Mouse (Mus musculus): ENCODE results near the gene Fam192a.
A peak's percentile ranks its signal among the peaks of the same experiment; 100 is the strongest.

Gene Fam192a

GRCm38 (mm10) chr8:94601607-94602385, at the start of gene Fam192a, which contains the start of gene Rspry1:
Gene Fam192a (minus strand): TSS chr8:94601997.
Gene Rspry1 (plus strand): TSS chr8:94601937.
- DNase-seq (ENCODE audit: low spot score): peak; percentile 100

GRCm38 (mm10) chr8:94649496-94649895, 47.7 kb upstream of the Fam192a start:
- no peak for DNase-seq (ENCODE audit: low spot score)

- DNase-seq (ENCODE audit: low spot score): no peak
These were observed 44.4 kb upstream of the Fam192a start for GRCm38 (mm10) chr8:94646165-94646564.

- no peak for DNase-seq (ENCODE audit: low spot score)
These were observed 43.4 kb upstream of the Fam192a start for GRCm38 (mm10) chr8:94645202-94645601.

GRCm38 (mm10) chr8:94641938-94642337, 40.1 kb upstream of the Fam192a start:
- DNase-seq (ENCODE audit: low spot score): no peak

GRCm38 (mm10) chr8:94641183-94641582, 39.4 kb upstream of the Fam192a start:
- DNase-seq (ENCODE audit: low spot score): no peak

GRCm38 (mm10) chr8:94634211-94634610, 32.4 kb upstream of the Fam192a start:
- DNase-seq (ENCODE audit: low spot score): no peak

GRCm38 (mm10) chr8:94633564-94634194, 31.9 kb upstream of the Fam192a start:
- no peak for DNase-seq (ENCODE audit: low spot score)

- DNase-seq (ENCODE audit: low spot score): no peak
These were observed 23.1 kb upstream of the Fam192a start for GRCm38 (mm10) chr8:94624885-94625284.

- no peak for DNase-seq (ENCODE audit: low spot score)
These were observed 5.3 kb upstream of the Fam192a start for GRCm38 (mm10) chr8:94607064-94607463.

- DNase-seq (ENCODE audit: low spot score): no peak
These were observed 2.2 kb upstream of the Fam192a start for GRCm38 (mm10) chr8:94604030-94604429.

- DNase-seq (ENCODE audit: low spot score): peak; percentile 59
These were observed 804 bp upstream of the Fam192a start for GRCm38 (mm10) chr8:94602471-94603131.

GRCm38 (mm10) chr8:94601034-94601606, 677 bp downstream of the Fam192a start:
- peak; percentile 49 for DNase-seq (ENCODE audit: low spot score)

- DNase-seq (ENCODE audit: low spot score): peak; percentile 34
These were observed 1.3 kb downstream of the Fam192a start for GRCm38 (mm10) chr8:94600478-94600877.

GRCm38 (mm10) chr8:94594211-94594610, 7.6 kb downstream of the Fam192a start:
- peak; percentile 64 for DNase-seq (ENCODE audit: low spot score)

- no peak for DNase-seq (ENCODE audit: low spot score)
These were observed 10.1 kb downstream of the Fam192a start for GRCm38 (mm10) chr8:94591691-94592090.

GRCm38 (mm10) chr8:94584238-94584817, 17.5 kb downstream of the Fam192a start:
- DNase-seq (ENCODE audit: low spot score): peak; percentile 63

GRCm38 (mm10) chr8:94582569-94582968, 19.2 kb downstream of the Fam192a start:
- DNase-seq (ENCODE audit: low spot score): no peak

GRCm38 (mm10) chr8:94581820-94582483, 19.8 kb downstream of the Fam192a start:
- peak; percentile 72 for DNase-seq (ENCODE audit: low spot score)

GRCm38 (mm10) chr8:94575148-94575547, 26.6 kb downstream of the Fam192a start:
- DNase-seq (ENCODE audit: low spot score): no peak

GRCm38 (mm10) chr8:94574159-94574907, 27.5 kb downstream of the Fam192a start:
- DNase-seq (ENCODE audit: low spot score): no peak
